Mouse (Mus musculus) olfactory bulb, adult 2 months (tissue): Measurements from ENCODE around the gene Dio1. TPM values are rescaled to one million over a fixed set of nuclear protein-coding genes. Genes with fewer than 3 reads are reported as not detected.

Experiments
- H3K27ac ChIP-seq: fragments of 200-500 bp; 2 replicates; pipeline ENCODE4 v1.5.1; 2012; ENCODE audit warnings: low read depth, low read length; ENCODE audit not compliant: insufficient read depth
- H3K4me1 ChIP-seq: fragments of 200-500 bp; 2 replicates; pipeline ENCODE4 v1.6.1; 2012; ENCODE audit warnings: low read length; ENCODE audit not compliant: control insufficient read depth, insufficient read depth
- H3K4me3 ChIP-seq: fragments of 200-500 bp; 2 replicates; pipeline ENCODE4 v1.5.1; 2012; ENCODE audit warnings: mild to moderate bottlenecking, low read depth, low read length, moderate library complexity; ENCODE audit not compliant: insufficient read depth
- CTCF ChIP-seq: fragments of 200-500 bp; IDR thresholded peaks from 2 replicates; pipeline ENCODE4 v1.5.1; 2012; ENCODE audit warnings: low read depth, mild to moderate bottlenecking, low read length, moderate library complexity; ENCODE audit not compliant: insufficient read depth
- POLR2A ChIP-seq: fragments of 200-500 bp; IDR thresholded peaks from 2 replicates; pipeline ENCODE4 v1.6.1; 2012; ENCODE audit warnings: mild to moderate bottlenecking, low read depth, low read length, moderate library complexity; ENCODE audit not compliant: insufficient read depth
- WGBS: fragments of 180-500 bp; shearing (Covaris S2); methylation state at CpG from one replicate; pipeline ENCODE4 v1.1.7; 2018; 5-methylcytosine and 5-hydroxymethylcytosine counted together
- polyA plus RNA-seq: library from polyadenylated mRNA; stranded (reverse); fragments of >200 nt; gene quantifications from 2 replicates; pipeline ENCODE4 v1.2.4, GENCODE M21; 2012; ENCODE audit warnings: low replicate concordance; ENCODE audit not compliant: missing spikeins, insufficient read depth, insufficient read length

The Dio1 gene
- polyA plus RNA-seq, 1 experiment: not detected

GRCm38 (mm10) chr4:107243365-107244333 is 63.3 kb downstream of the Dio1 start:
- H3K27ac ChIP-seq: no peak overlapping the region

More at GRCm38 (mm10) chr4:107243365-107244333, 63.3 kb downstream of the Dio1 start:
- 68% methylated on average over 6 of the region's 6 CpGs for WGBS
- Histone ChIP-seq H3K4me1 (peaks cover 7% of the 10 kb centered on the region), H3K4me3 (no peak overlapping the region)
- TF ChIP-seq POLR2A (no peak), CTCF (no peak)

Other genes with a start within 250 kb of the Dio1 start
- not detected in 2 replicates for gene Mrpl37, start 240.3 kb downstream of the Dio1 start, polyA plus RNA-seq
- gene Cyb5rl, start 240.2 kb downstream of the Dio1 start, polyA plus RNA-seq: not detected in 2 replicates
- not detected in 2 replicates for gene Cdcp2, start 210.3 kb downstream of the Dio1 start, polyA plus RNA-seq
- not detected in 2 replicates for gene Tmem59, start 128.8 kb downstream of the Dio1 start, polyA plus RNA-seq
- gene Tceanc2, start 128.1 kb downstream of the Dio1 start, polyA plus RNA-seq: not detected in 2 replicates
- not detected in 2 replicates for gene Ldlrad1, start 98.0 kb downstream of the Dio1 start, polyA plus RNA-seq
- gene Lrrc42, start 53.6 kb downstream of the Dio1 start, polyA plus RNA-seq: not detected in 2 replicates
- not detected in 2 replicates for gene Hspb11, start 53.6 kb downstream of the Dio1 start, polyA plus RNA-seq
- gene Yipf1, start 7.2 kb upstream of the Dio1 start, polyA plus RNA-seq: not detected in 2 replicates
- gene Ndc1, start 60.6 kb upstream of the Dio1 start, polyA plus RNA-seq: not detected in 2 replicates
- not detected in 2 replicates for gene Glis1, start 127.4 kb upstream of the Dio1 start, polyA plus RNA-seq